Mouse (Mus musculus) ZHBTc4 (cell line): ENCODE data around the gene Gm29564.
"Not testable (repeated sequence)": the region's sequence is repeated elsewhere in the genome, so short reads cannot be mapped to it uniquely, and the experiment has no call there.

Experiments used
- DNase-seq: peaks from one replicate; pipeline ENCODE4 v3.0.0-alpha.2; 2011; ENCODE audit warnings: low read depth, low spot score

Gm29564 gene

DNA sequence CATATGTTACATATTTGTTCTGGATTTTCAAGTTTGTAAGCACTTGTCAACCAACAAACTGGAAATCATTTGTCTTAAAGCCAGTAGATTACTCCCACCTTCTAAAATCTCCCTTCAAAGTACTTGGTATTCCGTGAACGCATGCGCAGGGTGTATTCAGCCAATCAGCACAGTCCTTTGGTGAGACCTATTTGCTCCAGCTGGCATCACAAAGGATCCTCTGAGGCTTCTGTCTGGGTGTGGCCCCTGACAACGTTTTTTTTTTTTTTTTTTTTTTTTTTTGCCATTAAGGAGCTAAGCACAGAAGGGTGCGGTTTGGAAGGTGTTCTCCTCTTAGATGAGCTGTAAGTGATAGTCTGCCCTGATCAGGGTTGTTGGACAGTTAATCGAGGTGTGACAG, at the start of gene Gm29564:
Gene Gm29564, plus strand, starts transcription at position 301 of the 400 bp plus-strand sequence.
- DNase-seq = not testable (repeated sequence)
